Mouse (Mus musculus) hindbrain, embryonic 12.5 days (tissue): ENCODE results near the gene Ptprk. TPM values are rescaled to one million over a fixed set of nuclear protein-coding genes. Genes with fewer than 3 reads are reported as not detected.

Source experiments
- ATAC-seq: fragments of 200-750 bp; cut with Nextera tagmentation; 2 replicates; pipeline ENCODE4 v1.8.0; 2017; ENCODE audit warnings: moderate TSS enrichment; ENCODE audit not compliant: low FRiP score
- H3K27ac ChIP-seq: fragments of 300-500 bp; sonication (generic); 2 replicates; pipeline ENCODE4 v1.5.1; 2016; ENCODE audit warnings: mild to moderate bottlenecking
- H3K27me3 ChIP-seq: fragments of 300-500 bp; sonication (generic); 2 replicates; pipeline ENCODE4 v1.6.1; 2016; ENCODE audit warnings: mild to moderate bottlenecking
- H3K36me3 ChIP-seq: fragments of 300-500 bp; sonication (generic); 2 replicates; pipeline ENCODE4 v1.6.1; 2016; ENCODE audit warnings: mild to moderate bottlenecking
- H3K4me1 ChIP-seq: fragments of 300-500 bp; sonication (generic); 2 replicates; pipeline ENCODE4 v1.6.1; 2016
- H3K4me2 ChIP-seq: fragments of 300-500 bp; sonication (generic); replicated peaks from 2 replicates; pipeline ENCODE4 v1.6.1; 2016; ENCODE audit warnings: mild to moderate bottlenecking
- H3K4me3 ChIP-seq: fragments of 300-500 bp; sonication (generic); 2 replicates; pipeline ENCODE4 v1.5.1; 2016; ENCODE audit warnings: mild to moderate bottlenecking
- H3K9ac ChIP-seq: fragments of 300-500 bp; sonication (generic); 2 replicates; pipeline ENCODE4 v1.6.1; 2016; ENCODE audit warnings: mild to moderate bottlenecking, moderate library complexity
- H3K9me3 ChIP-seq: fragments of 300-500 bp; sonication (generic); replicated peaks from 2 replicates; pipeline ENCODE4 v1.6.1; 2016; ENCODE audit warnings: mild to moderate bottlenecking
- WGBS: fragments of 180-500 bp; shearing (Covaris S2); methylation state at CpG from one replicate; pipeline ENCODE4 v1.1.7; 2016; 5-methylcytosine and 5-hydroxymethylcytosine counted together
- polyA plus RNA-seq: library from polyadenylated mRNA; unstranded; fragments of >200 nt; fragmentation: Nextera tagmentation; extraction: Ambion mirVana; gene quantifications from 2 replicates; pipeline ENCODE4 v1.2.1, GENCODE M21; 2016

Ptprk gene
- polyA plus RNA-seq, 1 experiment from 2014 or later = 31.9 TPM

- Histone ChIP-seq H3K27me3 (no peaks in the 10 kb centered on the region), H3K4me1 (peaks cover 5% of the 10 kb centered on the region; the same call in 1 of the 2 replicates), H3K9ac (no peak overlapping the region), H3K4me3 (no peak overlapping the region), H3K4me2 (no peak overlapping the region), H3K27ac (no peak overlapping the region), H3K9me3 (no peaks in the 10 kb centered on the region), H3K36me3 (no peaks in the 10 kb centered on the region)
- ATAC-seq = no peak
- 51% methylated on average over 4 of the region's 4 CpGs for WGBS
Measured at GRCm38 (mm10) chr10:28414823-28415222, 340.2 kb downstream of the Ptprk start.

GRCm38 (mm10) chr10:28422622-28423021 lies 348.0 kb downstream of the Ptprk start:
- Histone ChIP-seq H3K36me3 (no peaks in the 10 kb centered on the region), H3K4me3 (no peak overlapping the region), H3K4me2 (no peak overlapping the region), H3K9ac (no peak overlapping the region), H3K4me1 (no peaks in the 10 kb centered on the region), H3K27ac (no peak overlapping the region), H3K9me3 (no peaks in the 10 kb centered on the region), H3K27me3 (no peaks in the 10 kb centered on the region)
- 42% methylated on average over 3 of the region's 3 CpGs for WGBS
- no peak for ATAC-seq

- no peak overlapping the region for H3K4me3 ChIP-seq
- H3K36me3 ChIP-seq = no peaks in the 10 kb centered on the region
- H3K4me1 ChIP-seq = no peaks in the 10 kb centered on the region
- H3K9ac ChIP-seq = no peak overlapping the region
- H3K9me3 ChIP-seq = no peaks in the 10 kb centered on the region
- H3K27me3 ChIP-seq = no peaks in the 10 kb centered on the region
- ATAC-seq = no peak
- no peak overlapping the region for H3K27ac ChIP-seq
- H3K4me2 ChIP-seq = no peak overlapping the region
Measured at GRCm38 (mm10) chr10:28425371-28425770, 350.8 kb downstream of the Ptprk start.

- Histone ChIP-seq H3K9me3 (no peaks in the 10 kb centered on the region), H3K36me3 (no peaks in the 10 kb centered on the region), H3K27me3 (no peaks in the 10 kb centered on the region), H3K27ac (no peak overlapping the region), H3K4me2 (no peak overlapping the region), H3K9ac (no peak overlapping the region), H3K4me1 (no peaks in the 10 kb centered on the region), H3K4me3 (no peak overlapping the region)
- ATAC-seq = no peak
- 87% methylated on average over 1 of the region's 1 CpGs for WGBS
Measured at GRCm38 (mm10) chr10:28436084-28436483, 361.5 kb downstream of the Ptprk start.

- ATAC-seq = no peak
- H3K27ac ChIP-seq = no peak overlapping the region
- WGBS = 85% methylated on average over 4 of the region's 4 CpGs
- no peaks in the 10 kb centered on the region for H3K4me1 ChIP-seq
- no peak overlapping the region for H3K4me3 ChIP-seq
- no peaks in the 10 kb centered on the region for H3K36me3 ChIP-seq
- H3K27me3 ChIP-seq = no peaks in the 10 kb centered on the region
- no peaks in the 10 kb centered on the region for H3K9me3 ChIP-seq
- H3K4me2 ChIP-seq = no peak overlapping the region
- no peak overlapping the region for H3K9ac ChIP-seq
Measured at GRCm38 (mm10) chr10:28449853-28450252, 375.2 kb downstream of the Ptprk start.

- Histone ChIP-seq H3K36me3 (no peaks in the 10 kb centered on the region), H3K4me1 (no peaks in the 10 kb centered on the region), H3K9me3 (no peaks in the 10 kb centered on the region), H3K4me2 (no peak overlapping the region), H3K9ac (no peak overlapping the region), H3K27me3 (no peaks in the 10 kb centered on the region), H3K4me3 (no peak overlapping the region), H3K27ac (no peak overlapping the region)
- WGBS = 43% methylated on average over 1 of the region's 1 CpGs
- ATAC-seq = no peak
Measured at GRCm38 (mm10) chr10:28450642-28451041, 376.0 kb downstream of the Ptprk start.

GRCm38 (mm10) chr10:28458027-28458426 lies 383.4 kb downstream of the Ptprk start:
- no peak overlapping the region for H3K4me2 ChIP-seq
- no peak overlapping the region for H3K9ac ChIP-seq
- no peaks in the 10 kb centered on the region for H3K9me3 ChIP-seq
- H3K27me3 ChIP-seq = no peaks in the 10 kb centered on the region
- peak; percentile 58; the same call in 1 of the 2 replicates for ATAC-seq
- H3K36me3 ChIP-seq = no peaks in the 10 kb centered on the region
- no peak overlapping the region for H3K4me3 ChIP-seq
- H3K27ac ChIP-seq = no peak overlapping the region
- H3K4me1 ChIP-seq = no peaks in the 10 kb centered on the region
- 58% methylated on average over 1 of the region's 1 CpGs for WGBS

- ATAC-seq = no peak
- H3K9ac ChIP-seq = no peak overlapping the region
- H3K27ac ChIP-seq = no peak overlapping the region
- no peaks in the 10 kb centered on the region for H3K4me1 ChIP-seq
- H3K36me3 ChIP-seq = no peaks in the 10 kb centered on the region
- H3K9me3 ChIP-seq = no peaks in the 10 kb centered on the region
- H3K27me3 ChIP-seq = no peaks in the 10 kb centered on the region
- 80% methylated on average over 1 of the region's 1 CpGs for WGBS
- no peak overlapping the region for H3K4me2 ChIP-seq
- no peak overlapping the region for H3K4me3 ChIP-seq
Measured at GRCm38 (mm10) chr10:28459963-28460362, 385.3 kb downstream of the Ptprk start.

GRCm38 (mm10) chr10:28463706-28464105 lies 389.1 kb downstream of the Ptprk start:
- ATAC-seq = no peak
- Histone ChIP-seq H3K9me3 (no peaks in the 10 kb centered on the region), H3K4me1 (no peaks in the 10 kb centered on the region), H3K4me3 (no peak overlapping the region), H3K27me3 (no peaks in the 10 kb centered on the region), H3K4me2 (no peak overlapping the region), H3K27ac (no peak overlapping the region), H3K36me3 (no peaks in the 10 kb centered on the region), H3K9ac (no peak overlapping the region)
- 92% methylated on average over 1 of the region's 1 CpGs for WGBS

GRCm38 (mm10) chr10:28464766-28465548 lies 390.3 kb downstream of the Ptprk start:
- 42% methylated on average over 12 of the region's 12 CpGs for WGBS
- H3K36me3 ChIP-seq = no peaks in the 10 kb centered on the region
- ATAC-seq = peak; percentile 89
- no peaks in the 10 kb centered on the region for H3K27me3 ChIP-seq
- H3K4me2 ChIP-seq = no peak overlapping the region
- no peaks in the 10 kb centered on the region for H3K4me1 ChIP-seq
- H3K27ac ChIP-seq = peak overlapping the region; percentile 35; the same call in 1 of the 2 replicates
- H3K4me3 ChIP-seq = no peak overlapping the region
- H3K9ac ChIP-seq = no peak overlapping the region
- H3K9me3 ChIP-seq = no peaks in the 10 kb centered on the region

- ATAC-seq = peak; percentile 50; the same call in 1 of the 2 replicates
- H3K9ac ChIP-seq = no peak overlapping the region
- H3K9me3 ChIP-seq = no peaks in the 10 kb centered on the region
- H3K4me1 ChIP-seq = no peaks in the 10 kb centered on the region
- 40% methylated on average over 3 of the region's 3 CpGs for WGBS
- no peak overlapping the region for H3K4me2 ChIP-seq
- no peak overlapping the region for H3K27ac ChIP-seq
- H3K36me3 ChIP-seq = no peaks in the 10 kb centered on the region
- H3K27me3 ChIP-seq = no peaks in the 10 kb centered on the region
- no peak overlapping the region for H3K4me3 ChIP-seq
Measured at GRCm38 (mm10) chr10:28485574-28485973, 411.0 kb downstream of the Ptprk start.

- no peaks in the 10 kb centered on the region for H3K9me3 ChIP-seq
- H3K4me2 ChIP-seq = no peak overlapping the region
- H3K27ac ChIP-seq = no peak overlapping the region
- peaks cover 12% of the 10 kb centered on the region for H3K4me1 ChIP-seq
- H3K36me3 ChIP-seq = no peaks in the 10 kb centered on the region
- 100% methylated on average over 1 of the region's 1 CpGs for WGBS
- H3K9ac ChIP-seq = no peak overlapping the region
- ATAC-seq = no peak
- no peak overlapping the region for H3K4me3 ChIP-seq
- H3K27me3 ChIP-seq = no peaks in the 10 kb centered on the region
Measured at GRCm38 (mm10) chr10:28491006-28491405, 416.4 kb downstream of the Ptprk start.

GRCm38 (mm10) chr10:28492206-28492605 lies 417.6 kb downstream of the Ptprk start:
- no peak overlapping the region for H3K4me3 ChIP-seq
- H3K27me3 ChIP-seq = no peaks in the 10 kb centered on the region
- no peak overlapping the region for H3K9ac ChIP-seq
- 41% methylated on average over 9 of the region's 9 CpGs for WGBS
- no peaks in the 10 kb centered on the region for H3K36me3 ChIP-seq
- H3K4me2 ChIP-seq = no peak overlapping the region
- H3K4me1 ChIP-seq = peaks cover 12% of the 10 kb centered on the region
- no peak for ATAC-seq
- no peaks in the 10 kb centered on the region for H3K9me3 ChIP-seq
- H3K27ac ChIP-seq = no peak overlapping the region
